Mouse (Mus musculus) lung, postnatal 0 days (tissue): ENCODE measurements at regions not wholly inside any gene's neighbourhood (a gene's known extent, or its start where the extent isn't known, plus 50 kb on each side); places are given as distances from the start of the nearest gene placed in this dataset.

Experiments used
- ATAC-seq: fragments of 200-750 bp; cut with Nextera tagmentation; 2 replicates; pipeline ENCODE4 v1.8.0; 2017; ENCODE audit warnings: moderate library complexity
- DNase-seq: peaks from one replicate; pipeline ENCODE4 v3.0.0-alpha.2; 2016; ENCODE audit warnings: low spot score
- H3K27ac ChIP-seq: fragments of 300-500 bp; sonication (generic); 2 replicates; pipeline ENCODE4 v1.5.1; 2014; ENCODE audit warnings: antibody characterized with exemption, mild to moderate bottlenecking, low read length, mixed read lengths
- H3K27me3 ChIP-seq: fragments of 300-500 bp; sonication (generic); replicated peaks from 2 replicates; pipeline ENCODE4 v1.6.1; 2014; ENCODE audit warnings: low read length, mixed read lengths; ENCODE audit not compliant: insufficient read depth
- H3K36me3 ChIP-seq: fragments of 300-500 bp; sonication (generic); 2 replicates; pipeline ENCODE4 v1.6.1; 2014; ENCODE audit warnings: low read length, mixed read lengths; ENCODE audit not compliant: insufficient read depth
- H3K4me1 ChIP-seq: fragments of 300-500 bp; sonication (generic); 2 replicates; pipeline ENCODE4 v1.6.1; 2014; ENCODE audit warnings: antibody characterized with exemption, low read depth, low read length, mixed read lengths; ENCODE audit not compliant: insufficient read depth
- H3K4me2 ChIP-seq: fragments of 300-500 bp; sonication (generic); replicated peaks from 2 replicates; pipeline ENCODE4 v1.6.1; 2014; ENCODE audit warnings: low read depth, mild to moderate bottlenecking, low read length, moderate library complexity, mixed read lengths
- H3K4me3 ChIP-seq: fragments of 300-500 bp; sonication (generic); 2 replicates; pipeline ENCODE4 v1.5.1; 2014; ENCODE audit warnings: low read depth, low read length
- H3K9ac ChIP-seq: fragments of 300-500 bp; sonication (generic); replicated peaks from 2 replicates; pipeline ENCODE4 v1.6.1; 2014; ENCODE audit warnings: low read depth, mild to moderate bottlenecking
- H3K9me3 ChIP-seq: fragments of 300-500 bp; sonication (generic); 2 replicates; pipeline ENCODE4 v1.6.1; 2016; ENCODE audit warnings: low read length, mixed read lengths
- CTCF ChIP-seq: IDR thresholded peaks from 2 replicates; pipeline ENCODE4 v1.5.1; 2016; ENCODE audit warnings: antibody characterized with exemption, mild to moderate bottlenecking
- EP300 ChIP-seq: IDR thresholded peaks from 2 replicates; pipeline ENCODE4 v1.6.1; 2016; ENCODE audit warnings: antibody characterized with exemption, mild to moderate bottlenecking, control low read depth
- WGBS: fragments of 180-500 bp; shearing (Covaris S2); extraction: QIAGEN DNeasy Blood & Tissue Kit; methylation state at CpG from one replicate; pipeline ENCODE4 v1.1.7; 2014; 5-methylcytosine and 5-hydroxymethylcytosine counted together

- no peak overlapping the region for H3K4me3 ChIP-seq
- DNase-seq (peak; percentile 33), ATAC-seq (no peak; the same call in 1 of the 2 replicates)
- peaks cover 15% of the 10 kb centered on the region; the same call in 1 of the 2 replicates for H3K4me1 ChIP-seq
- H3K9me3 ChIP-seq, result no peaks in the 10 kb centered on the region
- no peak for TF ChIP-seq CTCF
- no peaks in the 10 kb centered on the region for H3K27me3 ChIP-seq
- H3K36me3 ChIP-seq, result no peaks in the 10 kb centered on the region
- no peak overlapping the region for H3K27ac ChIP-seq
- H3K4me2 ChIP-seq, result no peak overlapping the region
- WGBS, result 55% methylated on average over 7 of the region's 7 CpGs
- no peak overlapping the region for H3K9ac ChIP-seq
These were observed 158.9 kb downstream of the Rab11fip4 start for GRCm38 (mm10) chr11:79749755-79750434.

GRCm38 (mm10) chr11:79749141-79749540 lies 158.1 kb downstream of the Rab11fip4 start:
- WGBS, result 97% methylated on average over 10 of the region's 10 CpGs
- H3K9ac ChIP-seq, result no peak overlapping the region
- TF ChIP-seq CTCF (no peak), EP300 (no peak)

GRCm38 (mm10) chr11:79748606-79749125 lies 157.7 kb downstream of the Rab11fip4 start:
- Histone ChIP-seq H3K27me3 (no peaks in the 10 kb centered on the region), H3K4me3 (no peak overlapping the region), H3K4me1 (peaks cover 15% of the 10 kb centered on the region; the same call in 1 of the 2 replicates), H3K9me3 (no peaks in the 10 kb centered on the region), H3K36me3 (no peaks in the 10 kb centered on the region), H3K27ac (no peak overlapping the region), H3K4me2 (no peak overlapping the region), H3K9ac (no peak overlapping the region)
- ATAC-seq (no peak), DNase-seq (no peak)
- WGBS, result 99% methylated on average over 7 of the region's 7 CpGs
- TF ChIP-seq CTCF, result no peak
- no peak for TF ChIP-seq EP300

More at GRCm38 (mm10) chr11:79749141-79749540, 158.1 kb downstream of the Rab11fip4 start:
- no peak overlapping the region for H3K4me3 ChIP-seq
- H3K27ac ChIP-seq, result no peak overlapping the region
- H3K36me3 ChIP-seq, result no peaks in the 10 kb centered on the region
- DNase-seq (no peak), ATAC-seq (no peak)
- no peak overlapping the region for H3K4me2 ChIP-seq
- H3K9me3 ChIP-seq, result no peaks in the 10 kb centered on the region
- no peaks in the 10 kb centered on the region for H3K27me3 ChIP-seq
- H3K4me1 ChIP-seq, result peaks cover 15% of the 10 kb centered on the region; the same call in 1 of the 2 replicates

GRCm38 (mm10) chr11:79747801-79748200 lies 156.8 kb downstream of the Rab11fip4 start:
- ATAC-seq (no peak), DNase-seq (no peak)
- Histone ChIP-seq H3K9me3 (no peaks in the 10 kb centered on the region), H3K36me3 (no peaks in the 10 kb centered on the region), H3K4me3 (no peak overlapping the region), H3K27ac (no peak overlapping the region), H3K4me1 (peaks cover 9% of the 10 kb centered on the region; the same call in 1 of the 2 replicates), H3K4me2 (no peak overlapping the region), H3K27me3 (no peaks in the 10 kb centered on the region), H3K9ac (no peak overlapping the region)
- 58% methylated on average over 6 of the region's 6 CpGs for WGBS
- TF ChIP-seq EP300 (no peak), CTCF (no peak)
